Mouse (Mus musculus): Measurements from ENCODE around the gene Slc16a13. TPM values are rescaled to one million over a fixed set of nuclear protein-coding genes. Genes with fewer than 3 reads are reported as not detected.

Gene Slc16a13
- polyA plus RNA-seq, 1 experiment, result 4.8 TPM

DNA sequence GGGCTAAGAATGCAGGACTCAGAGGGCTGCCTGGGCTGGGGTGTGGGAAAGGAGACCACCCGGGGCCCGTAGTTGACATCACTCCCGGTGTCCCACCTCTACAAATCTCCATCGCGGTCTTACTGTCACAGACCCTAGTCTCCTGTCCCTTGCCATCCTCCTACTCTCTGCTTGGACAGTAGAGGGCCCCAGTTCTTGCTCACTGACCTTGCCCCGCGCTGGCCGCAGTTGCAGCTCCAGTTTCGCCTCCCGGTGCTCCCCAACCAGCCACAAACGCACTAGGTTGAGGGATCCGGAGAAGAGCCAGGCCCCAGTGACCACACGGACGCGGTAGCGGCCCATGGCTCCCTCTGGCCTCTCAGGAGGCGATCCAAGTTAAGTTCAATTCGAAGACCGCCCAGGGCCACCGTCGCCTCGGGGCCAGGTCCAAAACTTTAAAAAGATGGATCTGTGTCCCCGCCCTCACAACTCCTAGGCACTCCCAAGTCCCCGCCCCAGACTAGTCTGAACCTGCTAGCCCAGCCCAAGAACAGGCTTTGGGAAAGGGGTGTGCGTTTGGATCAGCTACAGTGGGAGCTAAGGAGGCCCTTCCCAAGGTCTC is 34.2 kb upstream of the Slc16a13 start, which contains the start of gene Alox12:
TSS of gene Alox12 (minus strand) at position 423 of the 601 bp plus-strand sequence.
- TF ChIP-seq MYOG (IDR thresholded peaks at IDR 0.05; ENCODE audit: control insufficient read depth in 1 of 3, insufficient read depth in 1 of 3, insufficient read length in 2 of 3, low read depth in 2 of 3) (no peak), E2F4 (IDR thresholded peaks at IDR 0.05; ENCODE audit: insufficient read depth) (no peak), MAX (IDR thresholded peaks at IDR 0.05; ENCODE audit: low read depth) (no peak), POLR2A (IDR thresholded peaks at IDR 0.05; ENCODE audit: insufficient read length, low read depth) (no peak), POLR2AphosphoS2 (IDR thresholded peaks at IDR 0.05; ENCODE audit: insufficient read length, low read depth) (no peak), TCF3 (IDR thresholded peaks at IDR 0.05; ENCODE audit: insufficient read length, low read depth) (no peak), USF1 (IDR thresholded peaks at IDR 0.05; ENCODE audit: low read depth) (no peak), MYOD1 (IDR thresholded peaks at IDR 0.05; ENCODE audit: control insufficient read depth in 1 of 3, insufficient read length in 2 of 3, low read depth in 2 of 3) (no peak)
- Histone ChIP-seq H3K27me3 (ENCODE audit: control insufficient read depth, insufficient read depth, insufficient read length) (peaks cover 26% of the 10 kb centered on the region), H3K4me3 (no peak within 1 kb of the TSS)

GRCm38 (mm10) chr11:70254337-70254736 is 33.5 kb upstream of the Slc16a13 start:
- Histone ChIP-seq H3K36me3 (ENCODE audit: control insufficient read depth, insufficient read depth) (no peaks in the 10 kb centered on the region), H3K27me3 (ENCODE audit: control insufficient read depth, insufficient read depth, insufficient read length) (peaks cover 26% of the 10 kb centered on the region), H3K79me2 (ENCODE audit: control insufficient read depth, insufficient read depth) (no peaks in the 10 kb centered on the region), H3K4me3 (no peak overlapping the region), H3K4me2 (ENCODE audit: low read depth) (peak overlapping the region; percentile 70), H3ac (ENCODE audit: control insufficient read depth, insufficient read length) (no peak overlapping the region)
- TF ChIP-seq MYOD1 (IDR thresholded peaks at IDR 0.05; ENCODE audit: control insufficient read depth in 1 of 3, insufficient read length in 2 of 3, low read depth in 2 of 3), result no peak
- no peak for TF ChIP-seq SRF (IDR thresholded peaks at IDR 0.05; ENCODE audit: control insufficient read depth, insufficient read length, low read depth)
- TF ChIP-seq USF1 (IDR thresholded peaks at IDR 0.05; ENCODE audit: low read depth), result no peak
- TF ChIP-seq REST (IDR thresholded peaks at IDR 0.05; ENCODE audit: insufficient read depth, insufficient read length), result no peak
- no peak for TF ChIP-seq MYOG (IDR thresholded peaks at IDR 0.05; ENCODE audit: control insufficient read depth in 1 of 3, insufficient read depth in 1 of 3, insufficient read length in 2 of 3, low read depth in 2 of 3)
- TF ChIP-seq POLR2AphosphoS2 (IDR thresholded peaks at IDR 0.05; ENCODE audit: insufficient read length, low read depth), result no peak
- no peak for TF ChIP-seq MAX (IDR thresholded peaks at IDR 0.05; ENCODE audit: low read depth)
- no peak for TF ChIP-seq CEBPB (IDR thresholded peaks at IDR 0.05; ENCODE audit: insufficient read depth, poor library complexity, severe bottlenecking)
- TF ChIP-seq E2F4 (IDR thresholded peaks at IDR 0.05; ENCODE audit: insufficient read depth), result no peak
- no peak for TF ChIP-seq TCF3 (IDR thresholded peaks at IDR 0.05; ENCODE audit: insufficient read length, low read depth)

More for the DNA sequence above, 34.2 kb upstream of the Slc16a13 start, which contains the start of gene Alox12:
- Histone ChIP-seq H3ac (ENCODE audit: control insufficient read depth, insufficient read length) (no peak within 1 kb of the TSS), H3K4me2 (ENCODE audit: low read depth) (peak within 1 kb of the TSS; percentile 70), H3K36me3 (ENCODE audit: control insufficient read depth, insufficient read depth) (no peaks in the 10 kb centered on the region), H3K79me2 (ENCODE audit: control insufficient read depth, insufficient read depth) (no peaks in the 10 kb centered on the region)

GRCm38 (mm10) chr11:70251853-70252252 is 31.0 kb upstream of the Slc16a13 start:
- TF ChIP-seq CEBPB (IDR thresholded peaks at IDR 0.05; ENCODE audit: insufficient read depth, poor library complexity, severe bottlenecking) (no peak), TCF12 (IDR thresholded peaks at IDR 0.05; ENCODE audit: insufficient read depth, poor library complexity, severe bottlenecking) (no peak), MAX (IDR thresholded peaks at IDR 0.05; ENCODE audit: low read depth) (no peak), REST (IDR thresholded peaks at IDR 0.05; ENCODE audit: insufficient read depth, insufficient read length) (no peak), USF1 (IDR thresholded peaks at IDR 0.05; ENCODE audit: low read depth) (no peak), MYOG (IDR thresholded peaks at IDR 0.05; ENCODE audit: control insufficient read depth in 1 of 3, insufficient read depth in 1 of 3, insufficient read length in 2 of 3, low read depth in 2 of 3) (no peak), POLR2AphosphoS2 (IDR thresholded peaks at IDR 0.05; ENCODE audit: insufficient read length, low read depth) (no peak), SRF (IDR thresholded peaks at IDR 0.05; ENCODE audit: control insufficient read depth, insufficient read length, low read depth) (no peak), TCF3 (IDR thresholded peaks at IDR 0.05; ENCODE audit: insufficient read length, low read depth) (no peak), MYOD1 (IDR thresholded peaks at IDR 0.05; ENCODE audit: control insufficient read depth in 1 of 3, insufficient read length in 2 of 3, low read depth in 2 of 3) (no peak), POLR2A (IDR thresholded peaks at IDR 0.05; ENCODE audit: insufficient read length, low read depth) (no peak)
- no peaks in the 10 kb centered on the region for H3K36me3 ChIP-seq (ENCODE audit: control insufficient read depth, insufficient read depth)
- H3K4me2 ChIP-seq (ENCODE audit: low read depth), result no peak overlapping the region
- no peak overlapping the region for H3K4me3 ChIP-seq
- no peak overlapping the region for H3ac ChIP-seq (ENCODE audit: control insufficient read depth, insufficient read length)
- no peaks in the 10 kb centered on the region for H3K79me2 ChIP-seq (ENCODE audit: control insufficient read depth, insufficient read depth)
- peaks cover 30% of the 10 kb centered on the region for H3K27me3 ChIP-seq (ENCODE audit: control insufficient read depth, insufficient read depth, insufficient read length)

- Histone ChIP-seq H3K27me3 (ENCODE audit: control insufficient read depth, insufficient read depth, insufficient read length) (peaks cover 38% of the 10 kb centered on the region), H3ac (ENCODE audit: control insufficient read depth, insufficient read length) (no peak overlapping the region), H3K79me2 (ENCODE audit: control insufficient read depth, insufficient read depth) (no peaks in the 10 kb centered on the region), H3K36me3 (ENCODE audit: control insufficient read depth, insufficient read depth) (no peaks in the 10 kb centered on the region), H3K4me2 (ENCODE audit: low read depth) (no peak overlapping the region), H3K4me3 (no peak overlapping the region)
- TF ChIP-seq MYOG (IDR thresholded peaks at IDR 0.05; ENCODE audit: control insufficient read depth in 1 of 3, insufficient read depth in 1 of 3, insufficient read length in 2 of 3, low read depth in 2 of 3), result no peak
- TF ChIP-seq MAX (IDR thresholded peaks at IDR 0.05; ENCODE audit: low read depth), result no peak
- TF ChIP-seq SRF (IDR thresholded peaks at IDR 0.05; ENCODE audit: control insufficient read depth, insufficient read length, low read depth), result no peak
- TF ChIP-seq POLR2A (IDR thresholded peaks at IDR 0.05; ENCODE audit: insufficient read length, low read depth), result no peak
- TF ChIP-seq POLR2AphosphoS2 (IDR thresholded peaks at IDR 0.05; ENCODE audit: insufficient read length, low read depth), result no peak
- TF ChIP-seq TCF3 (IDR thresholded peaks at IDR 0.05; ENCODE audit: insufficient read length, low read depth), result no peak
- no peak for TF ChIP-seq MYOD1 (IDR thresholded peaks at IDR 0.05; ENCODE audit: control insufficient read depth in 1 of 3, insufficient read length in 2 of 3, low read depth in 2 of 3)
- no peak for TF ChIP-seq TCF12 (IDR thresholded peaks at IDR 0.05; ENCODE audit: insufficient read depth, poor library complexity, severe bottlenecking)
- no peak for TF ChIP-seq CEBPB (IDR thresholded peaks at IDR 0.05; ENCODE audit: insufficient read depth, poor library complexity, severe bottlenecking)
- no peak for TF ChIP-seq USF1 (IDR thresholded peaks at IDR 0.05; ENCODE audit: low read depth)
- TF ChIP-seq E2F4 (IDR thresholded peaks at IDR 0.05; ENCODE audit: insufficient read depth), result no peak
- TF ChIP-seq REST (IDR thresholded peaks at IDR 0.05; ENCODE audit: insufficient read depth, insufficient read length), result no peak
Observed at GRCm38 (mm10) chr11:70250150-70250549, 29.3 kb upstream of the Slc16a13 start.

Measured in myocyte (in vitro differentiated cells).